Mouse (Mus musculus) testis, adult 2 months (tissue): ENCODE results near the gene Olfr463. TPM values are rescaled to one million over a fixed set of nuclear protein-coding genes. Genes with fewer than 3 reads are reported as not detected.

Source experiments
- H3K27ac ChIP-seq: fragments of 200-500 bp; 2 replicates; pipeline ENCODE4 v1.5.1; 2012; ENCODE audit warnings: low read depth, low read length; ENCODE audit not compliant: control insufficient read depth, insufficient read depth
- H3K27me3 ChIP-seq: fragments of 200-500 bp; 2 replicates; pipeline ENCODE4 v1.6.1; 2012; ENCODE audit warnings: mild to moderate bottlenecking, low read length, moderate library complexity; ENCODE audit not compliant: control insufficient read depth, insufficient read depth
- H3K36me3 ChIP-seq: fragments of 200-500 bp; 2 replicates; pipeline ENCODE4 v1.6.1; 2012; ENCODE audit warnings: mild to moderate bottlenecking, low read length; ENCODE audit not compliant: control insufficient read depth, insufficient read depth
- H3K4me1 ChIP-seq: fragments of 200-500 bp; 2 replicates; pipeline ENCODE4 v1.6.1; 2012; ENCODE audit warnings: low read length; ENCODE audit not compliant: control insufficient read depth, insufficient read depth
- H3K4me3 ChIP-seq: fragments of 200-500 bp; 2 replicates; pipeline ENCODE4 v1.5.1; 2012; ENCODE audit warnings: low read depth, mild to moderate bottlenecking, low read length, moderate library complexity, mixed read lengths; ENCODE audit not compliant: control insufficient read depth
- CTCF ChIP-seq: fragments of 200-500 bp; IDR thresholded peaks from 2 replicates; pipeline ENCODE4 v1.5.1; 2012; ENCODE audit warnings: low read depth, mild to moderate bottlenecking, inconsistent platforms, low read length, moderate library complexity; ENCODE audit not compliant: control insufficient read depth, insufficient read depth, insufficient replicate concordance
- POLR2A ChIP-seq: fragments of 200-500 bp; IDR thresholded peaks from 2 replicates; pipeline ENCODE4 v1.6.1; 2012; ENCODE audit warnings: low read depth, mild to moderate bottlenecking, inconsistent platforms, low read length, moderate library complexity; ENCODE audit not compliant: control insufficient read depth
- polyA plus RNA-seq: library from polyadenylated mRNA; depleted of rRNA; stranded (reverse); fragments of >200 nt; gene quantifications from 2 replicates; pipeline ENCODE4 v1.2.3, GENCODE M21; 2012; rRNA removed

Olfr463 gene
- not detected in 2 replicates for polyA plus RNA-seq

GRCm38 (mm10) chr11:87897287-87897686 is at the start of gene Olfr463:
Gene Olfr463, minus strand, starts transcription at chr11:87897387.
- Histone ChIP-seq H3K4me1 (no peaks in the 10 kb centered on the region), H3K36me3 (no peaks in the 10 kb centered on the region), H3K27ac (no peak within 1 kb of the TSS), H3K27me3 (no peaks in the 10 kb centered on the region), H3K4me3 (no peak within 1 kb of the TSS)
- TF ChIP-seq POLR2A (no peak), CTCF (no peak)

GRCm38 (mm10) chr11:87935467-87935866 is 38.3 kb upstream of the Olfr463 start:
- Histone ChIP-seq H3K36me3 (no peaks in the 10 kb centered on the region), H3K4me1 (no peaks in the 10 kb centered on the region), H3K27ac (no peak overlapping the region), H3K4me3 (no peak overlapping the region), H3K27me3 (no peaks in the 10 kb centered on the region)
- TF ChIP-seq POLR2A = no peak
- no peak for TF ChIP-seq CTCF

DNA sequence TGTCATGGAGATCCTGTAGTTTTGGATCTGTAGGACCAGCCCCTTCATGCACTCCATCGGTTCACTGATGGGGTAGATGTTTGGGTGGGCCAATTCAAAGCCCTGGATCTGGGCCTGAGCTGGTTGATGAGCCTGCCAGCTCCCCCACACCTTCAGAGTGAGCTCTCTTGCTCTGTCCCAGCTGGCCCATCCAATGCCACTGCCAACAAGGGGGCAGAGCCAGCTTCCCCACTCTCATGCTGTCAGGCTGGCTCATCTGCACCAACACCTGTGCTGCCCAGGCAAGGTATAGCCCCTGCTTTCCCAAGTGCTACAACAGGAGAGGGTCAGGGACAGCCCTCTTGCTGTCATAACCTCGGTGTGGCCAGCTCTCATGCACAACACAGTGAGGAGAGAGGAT is 36.5 kb upstream of the Olfr463 start:
- H3K4me3 ChIP-seq = no peak overlapping the region
- no peaks in the 10 kb centered on the region for H3K4me1 ChIP-seq
- no peak overlapping the region for H3K27ac ChIP-seq
- H3K27me3 ChIP-seq = no peaks in the 10 kb centered on the region
- no peaks in the 10 kb centered on the region for H3K36me3 ChIP-seq
- TF ChIP-seq POLR2A (no peak), CTCF (no peak)

DNA sequence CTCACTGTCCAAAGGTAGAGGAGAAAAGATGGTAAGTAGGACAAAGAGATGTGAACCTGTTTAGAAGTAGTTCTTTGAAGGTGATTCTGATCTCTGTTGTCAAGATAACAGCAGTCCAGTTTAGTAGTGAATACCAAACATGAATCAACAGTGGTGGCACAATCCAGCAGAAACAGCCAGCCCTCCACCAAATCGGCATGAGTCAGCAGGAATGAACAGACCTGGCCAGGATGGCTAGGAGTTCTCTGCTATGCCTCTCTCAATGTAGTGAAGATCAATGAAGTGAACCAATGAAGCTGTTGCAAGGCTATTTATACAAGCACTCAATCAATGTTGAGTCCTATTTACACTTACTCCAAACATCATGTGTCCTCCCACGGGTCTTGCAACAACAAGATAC is 33.2 kb upstream of the Olfr463 start:
- Histone ChIP-seq H3K4me3 (no peak overlapping the region), H3K27me3 (no peaks in the 10 kb centered on the region), H3K36me3 (no peaks in the 10 kb centered on the region), H3K27ac (no peak overlapping the region), H3K4me1 (no peaks in the 10 kb centered on the region)
- TF ChIP-seq CTCF (no peak), POLR2A (no peak)

GRCm38 (mm10) chr11:87920966-87921365 is 23.8 kb upstream of the Olfr463 start, which contains the start of gene Olfr464:
Gene Olfr464, minus strand, starts transcription at chr11:87920967.
- Histone ChIP-seq H3K27ac (no peak within 1 kb of the TSS), H3K4me3 (no peak within 1 kb of the TSS), H3K4me1 (no peaks in the 10 kb centered on the region), H3K27me3 (no peaks in the 10 kb centered on the region), H3K36me3 (no peaks in the 10 kb centered on the region)
- TF ChIP-seq POLR2A (no peak), CTCF (no peak)

GRCm38 (mm10) chr11:87920301-87920700 is 23.1 kb upstream of the Olfr463 start:
- Histone ChIP-seq H3K36me3 (no peaks in the 10 kb centered on the region), H3K27ac (no peak overlapping the region), H3K4me1 (no peaks in the 10 kb centered on the region), H3K4me3 (no peak overlapping the region), H3K27me3 (no peaks in the 10 kb centered on the region)
- TF ChIP-seq POLR2A = no peak
- TF ChIP-seq CTCF = no peak

DNA sequence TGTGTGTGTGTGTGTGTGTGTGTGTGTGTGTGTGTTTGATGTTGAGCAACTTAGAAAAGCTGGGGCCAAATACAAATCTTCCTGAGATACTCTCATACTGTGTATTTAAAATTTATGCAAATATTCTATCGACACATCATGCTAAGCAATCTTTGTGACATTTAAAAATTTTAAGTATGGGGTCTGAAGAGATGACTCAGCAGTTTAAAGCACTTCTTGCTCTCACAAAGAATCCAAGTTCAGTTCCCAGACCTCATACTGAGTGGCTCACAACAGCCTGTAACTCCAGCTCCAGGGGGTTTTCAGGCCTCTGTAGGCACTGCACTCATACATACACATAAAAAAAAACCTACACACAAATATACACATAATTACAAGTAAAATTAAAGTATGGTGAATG is 18.8 kb upstream of the Olfr463 start:
- TF ChIP-seq POLR2A (no peak), CTCF (no peak)
- no peak overlapping the region for H3K4me3 ChIP-seq
- H3K36me3 ChIP-seq = no peaks in the 10 kb centered on the region
- no peaks in the 10 kb centered on the region for H3K27me3 ChIP-seq
- H3K4me1 ChIP-seq = no peaks in the 10 kb centered on the region
- H3K27ac ChIP-seq = no peak overlapping the region

DNA sequence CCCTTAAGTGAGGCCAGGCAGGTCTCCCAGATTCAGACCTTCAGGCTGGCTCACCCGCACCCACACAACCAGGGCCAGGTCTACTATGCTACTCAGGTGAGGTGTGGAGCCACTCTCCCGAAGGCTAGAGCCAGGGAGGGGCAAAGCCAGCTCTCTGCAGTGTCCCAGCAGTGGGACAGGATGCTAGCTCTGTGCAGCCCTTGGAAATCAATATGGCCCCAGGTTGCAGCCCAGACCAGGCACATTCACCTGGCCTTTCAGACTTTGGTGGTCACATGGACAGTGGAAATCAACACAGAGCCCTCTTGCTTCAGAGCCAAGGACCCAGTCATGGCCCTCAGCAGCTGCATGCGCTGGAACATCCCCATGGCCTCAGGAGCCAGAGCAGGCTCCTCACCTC is 7.1 kb upstream of the Olfr463 start:
- H3K36me3 ChIP-seq = no peaks in the 10 kb centered on the region
- H3K27me3 ChIP-seq = no peaks in the 10 kb centered on the region
- TF ChIP-seq POLR2A (no peak), CTCF (no peak)
- H3K4me3 ChIP-seq = no peak overlapping the region
- no peaks in the 10 kb centered on the region for H3K4me1 ChIP-seq
- no peak overlapping the region for H3K27ac ChIP-seq
